Mouse (Mus musculus): ENCODE data around the gene S1pr3. TPM values are rescaled to one million over a fixed set of nuclear protein-coding genes. Genes with fewer than 3 reads are reported as not detected.

Gene S1pr3
- polyA plus RNA-seq, 1 experiment = 3.9 TPM

DNA sequence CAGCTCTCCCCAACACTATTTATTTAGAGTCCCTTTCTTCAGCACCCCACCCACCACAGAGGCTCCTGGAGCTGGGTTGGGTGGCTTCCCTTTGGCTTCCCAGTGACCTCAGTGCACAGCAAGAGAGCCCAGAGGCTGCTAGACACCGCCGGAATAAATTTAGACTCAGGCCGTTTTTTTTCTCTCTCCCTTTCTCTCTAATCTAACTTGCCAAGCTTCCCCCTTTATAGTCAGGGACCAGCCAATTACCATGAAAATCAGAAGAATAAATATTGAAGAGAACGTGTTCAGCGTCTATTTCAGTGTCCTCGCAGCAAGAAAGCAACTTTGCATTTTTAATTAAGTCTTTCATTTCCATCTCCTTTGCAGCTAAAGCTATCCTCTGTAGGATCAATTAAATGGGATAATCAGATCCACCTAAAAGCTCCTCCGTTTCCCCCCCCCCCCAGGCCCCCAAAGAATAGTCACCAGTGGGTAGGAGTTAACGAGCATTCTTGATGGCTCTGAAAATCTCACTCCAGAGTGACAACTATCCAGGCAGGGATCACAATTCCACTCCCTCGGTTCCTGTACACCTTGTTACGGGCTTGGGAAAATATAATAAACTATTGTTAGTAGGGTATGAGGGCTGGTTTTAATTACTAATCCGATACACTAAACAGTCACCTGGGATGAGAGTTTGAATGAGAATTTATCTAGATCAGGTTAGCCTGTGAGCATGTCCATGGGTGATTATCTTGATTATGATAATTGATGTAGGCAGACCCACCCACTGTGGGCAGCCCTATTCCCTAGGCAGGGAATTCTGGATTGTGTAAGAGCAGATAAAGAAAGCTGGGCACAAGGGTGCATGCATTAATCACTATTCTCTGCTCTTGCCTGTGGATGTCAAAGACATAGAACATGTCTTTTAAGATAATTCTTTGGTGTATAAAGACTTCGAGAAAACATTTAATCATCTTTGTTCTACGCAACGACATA, 29.0 kb downstream of the S1pr3 start:
- no peak overlapping the region for H3K4me3 ChIP-seq (replicated peaks; ENCODE audit: control insufficient read depth, low read depth, low read length)
- 82% methylated on average over 14 of the region's 14 CpGs for WGBS
- no peak for TF ChIP-seq POLR2A (IDR thresholded peaks at IDR 0.05; ENCODE audit: borderline replicate concordance, control insufficient read depth, low read depth, low read length)
- TF ChIP-seq CTCF (IDR thresholded peaks at IDR 0.05; ENCODE audit: control insufficient read depth, insufficient read depth, low read length) = no peak
- no peaks in the 10 kb centered on the region for H3K4me1 ChIP-seq (ENCODE audit: control insufficient read depth, insufficient read depth, low read length)
- H3K27ac ChIP-seq (ENCODE audit: control insufficient read depth, insufficient read depth, low read depth, low read length, poor library complexity) = no peak overlapping the region

DNA sequence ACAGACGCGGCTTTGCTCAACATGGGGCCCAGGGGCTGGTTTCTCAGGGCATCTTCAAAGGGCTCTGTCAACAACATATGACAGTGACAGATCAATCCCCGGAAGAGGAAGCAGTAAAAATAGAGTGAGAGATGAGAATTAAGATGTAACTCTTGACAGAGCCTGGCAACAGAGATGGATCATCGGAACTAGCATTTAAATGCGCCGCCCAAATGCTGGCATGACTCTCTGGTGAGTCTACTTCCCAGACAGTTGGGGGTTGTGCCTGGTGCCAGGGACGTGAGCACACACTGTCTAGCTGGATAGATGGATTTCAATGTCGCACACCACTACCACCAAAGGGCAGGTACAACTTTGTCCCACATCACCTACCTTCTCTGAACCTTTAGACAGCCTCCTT, 34.5 kb downstream of the S1pr3 start:
- H3K27ac ChIP-seq (ENCODE audit: control insufficient read depth, insufficient read depth, low read depth, low read length, poor library complexity) = no peak overlapping the region
- H3K4me1 ChIP-seq (ENCODE audit: control insufficient read depth, insufficient read depth, low read length) = no peaks in the 10 kb centered on the region
- WGBS = 85% methylated on average over 8 of the region's 8 CpGs
- H3K4me3 ChIP-seq (replicated peaks; ENCODE audit: control insufficient read depth, low read depth, low read length) = no peak overlapping the region
- TF ChIP-seq POLR2A (IDR thresholded peaks at IDR 0.05; ENCODE audit: borderline replicate concordance, control insufficient read depth, low read depth, low read length) (no peak), CTCF (IDR thresholded peaks at IDR 0.05; ENCODE audit: control insufficient read depth, insufficient read depth, low read length) (no peak)

DNA sequence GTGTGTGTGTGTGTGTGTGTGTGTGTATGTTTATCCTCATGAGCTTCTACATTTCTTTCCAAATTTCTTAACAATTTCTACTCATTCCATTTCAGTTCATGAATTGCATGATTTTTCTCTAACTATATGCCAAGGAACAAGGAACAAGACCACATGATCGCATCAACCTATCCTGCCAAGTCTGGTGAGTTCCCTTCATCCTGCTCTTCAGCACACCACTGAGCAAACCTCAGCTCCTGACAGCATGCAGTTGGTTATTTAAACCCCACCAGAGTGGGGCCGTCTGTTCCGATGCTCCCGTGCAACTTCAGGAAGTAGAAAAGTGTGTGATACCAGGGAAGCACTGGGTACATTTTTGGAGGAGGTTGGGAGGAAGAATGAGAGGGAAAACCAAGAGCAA, 38.1 kb downstream of the S1pr3 start:
- Histone ChIP-seq H3K4me1 (ENCODE audit: control insufficient read depth, insufficient read depth, low read length) (no peaks in the 10 kb centered on the region), H3K4me3 (replicated peaks; ENCODE audit: control insufficient read depth, low read depth, low read length) (no peak overlapping the region), H3K27ac (ENCODE audit: control insufficient read depth, insufficient read depth, low read depth, low read length, poor library complexity) (no peak overlapping the region)
- WGBS = 68% methylated on average over 4 of the region's 4 CpGs
- no peak for TF ChIP-seq CTCF (IDR thresholded peaks at IDR 0.05; ENCODE audit: control insufficient read depth, insufficient read depth, low read length)
- TF ChIP-seq POLR2A (IDR thresholded peaks at IDR 0.05; ENCODE audit: borderline replicate concordance, control insufficient read depth, low read depth, low read length) = no peak

DNA sequence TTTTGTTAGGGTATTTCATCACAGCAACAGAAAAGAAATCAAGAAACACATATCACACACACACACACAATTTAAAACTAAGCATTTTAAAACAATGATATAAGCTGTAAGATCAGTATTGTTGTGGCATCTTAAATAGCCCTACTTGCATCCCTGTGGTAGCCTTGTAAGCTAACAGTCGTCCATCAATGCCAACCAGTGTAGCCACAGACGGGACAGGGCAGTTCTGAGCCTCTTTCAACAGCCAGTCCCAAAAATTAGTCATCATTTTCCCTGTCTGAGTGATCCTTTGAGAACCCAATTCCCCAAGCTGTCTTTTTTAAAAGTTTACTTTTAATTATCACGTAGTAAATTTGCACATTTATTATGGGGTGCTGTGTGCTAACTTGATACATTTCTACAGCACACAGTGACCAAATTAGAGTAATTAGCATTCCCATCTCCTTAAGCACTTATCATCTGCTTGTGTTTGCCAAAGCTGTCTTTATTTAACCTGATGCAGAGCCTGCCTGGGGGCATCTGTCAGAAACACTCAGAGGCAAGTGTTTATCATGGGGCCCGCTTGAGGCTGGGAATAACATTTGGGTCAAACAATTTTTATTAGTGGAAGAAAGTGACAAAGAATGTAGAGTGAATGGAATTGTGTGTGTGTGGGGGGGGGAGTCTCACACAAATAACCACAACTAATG, 47.9 kb downstream of the S1pr3 start:
- WGBS = 44% methylated on average over 4 of the region's 4 CpGs
- H3K4me1 ChIP-seq (ENCODE audit: control insufficient read depth, insufficient read depth, low read length) = no peaks in the 10 kb centered on the region
- TF ChIP-seq POLR2A (IDR thresholded peaks at IDR 0.05; ENCODE audit: borderline replicate concordance, control insufficient read depth, low read depth, low read length) = no peak
- TF ChIP-seq CTCF (IDR thresholded peaks at IDR 0.05; ENCODE audit: control insufficient read depth, insufficient read depth, low read length) = no peak

DNA sequence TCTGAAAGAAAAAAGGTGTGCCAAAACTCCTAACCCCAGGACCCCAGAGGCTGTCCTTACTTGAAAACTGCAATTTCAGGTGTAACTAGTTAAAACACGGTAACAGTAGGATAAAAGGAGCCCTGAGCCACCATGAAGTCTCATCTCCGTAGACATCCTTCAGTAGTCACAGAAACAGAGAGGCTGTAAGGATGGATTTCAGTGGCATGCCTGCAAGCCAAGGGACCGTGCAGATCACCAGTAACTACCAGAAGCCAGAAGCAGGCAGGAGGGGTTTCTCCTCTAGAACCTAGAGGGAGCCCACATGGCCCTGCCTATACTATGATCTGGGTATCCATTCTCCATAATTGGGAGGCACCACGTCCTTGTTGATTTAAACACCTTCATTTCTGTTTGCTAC, 55.9 kb downstream of the S1pr3 start:
- 73% methylated on average over 4 of the region's 4 CpGs for WGBS
- TF ChIP-seq CTCF (IDR thresholded peaks at IDR 0.05; ENCODE audit: control insufficient read depth, insufficient read depth, low read length) = no peak
- no peak for TF ChIP-seq POLR2A (IDR thresholded peaks at IDR 0.05; ENCODE audit: borderline replicate concordance, control insufficient read depth, low read depth, low read length)
- Histone ChIP-seq H3K4me1 (ENCODE audit: control insufficient read depth, insufficient read depth, low read length) (no peaks in the 10 kb centered on the region), H3K27ac (ENCODE audit: control insufficient read depth, insufficient read depth, low read depth, low read length, poor library complexity) (no peak overlapping the region), H3K4me3 (replicated peaks; ENCODE audit: control insufficient read depth, low read depth, low read length) (no peak overlapping the region)

More for the DNA sequence above, 47.9 kb downstream of the S1pr3 start:
- Histone ChIP-seq H3K27ac (ENCODE audit: control insufficient read depth, insufficient read depth, low read depth, low read length, poor library complexity) (no peak overlapping the region), H3K4me3 (replicated peaks; ENCODE audit: control insufficient read depth, low read depth, low read length) (no peak overlapping the region)

DNA sequence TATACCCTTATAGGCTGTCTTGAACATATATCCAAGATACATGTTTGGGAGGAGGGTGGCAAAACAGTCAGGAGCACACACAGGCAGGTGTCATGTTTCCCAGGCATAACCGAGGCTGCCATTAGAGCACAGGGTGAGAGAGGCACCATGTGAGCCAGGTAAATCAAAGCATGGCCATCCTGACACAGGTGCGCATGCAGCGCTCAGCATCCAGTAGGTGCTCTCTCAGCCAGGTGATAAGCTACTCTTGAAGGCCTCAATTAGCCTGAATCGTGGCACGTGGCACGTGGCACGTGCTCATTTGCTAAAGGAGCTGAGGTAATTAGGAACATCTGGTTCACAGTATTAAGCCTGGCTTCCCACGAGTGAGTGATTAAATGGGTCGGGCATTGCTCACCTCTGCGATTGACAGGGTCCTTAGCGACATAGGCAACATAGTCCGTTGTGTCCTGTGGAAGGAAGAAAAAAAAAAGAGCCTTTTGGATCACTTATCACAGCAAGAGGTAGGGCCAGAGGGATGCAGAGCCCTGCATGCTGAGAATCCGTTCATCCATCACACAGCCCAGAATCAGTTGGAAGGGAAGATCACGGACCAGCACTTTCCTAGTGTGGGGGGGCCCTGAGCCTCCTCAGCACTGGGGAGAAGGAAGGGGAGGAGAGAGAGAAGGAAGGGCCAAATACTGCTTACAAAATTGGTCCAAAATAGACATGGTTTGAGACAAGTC, 57.8 kb downstream of the S1pr3 start:
- Histone ChIP-seq H3K27ac (ENCODE audit: control insufficient read depth, insufficient read depth, low read depth, low read length, poor library complexity) (no peak overlapping the region), H3K4me1 (ENCODE audit: control insufficient read depth, insufficient read depth, low read length) (no peaks in the 10 kb centered on the region), H3K4me3 (replicated peaks; ENCODE audit: control insufficient read depth, low read depth, low read length) (no peak overlapping the region)
- TF ChIP-seq CTCF (IDR thresholded peaks at IDR 0.05; ENCODE audit: control insufficient read depth, insufficient read depth, low read length) (no peak), POLR2A (IDR thresholded peaks at IDR 0.05; ENCODE audit: borderline replicate concordance, control insufficient read depth, low read depth, low read length) (no peak)
- WGBS = 84% methylated on average over 14 of the region's 14 CpGs

DNA sequence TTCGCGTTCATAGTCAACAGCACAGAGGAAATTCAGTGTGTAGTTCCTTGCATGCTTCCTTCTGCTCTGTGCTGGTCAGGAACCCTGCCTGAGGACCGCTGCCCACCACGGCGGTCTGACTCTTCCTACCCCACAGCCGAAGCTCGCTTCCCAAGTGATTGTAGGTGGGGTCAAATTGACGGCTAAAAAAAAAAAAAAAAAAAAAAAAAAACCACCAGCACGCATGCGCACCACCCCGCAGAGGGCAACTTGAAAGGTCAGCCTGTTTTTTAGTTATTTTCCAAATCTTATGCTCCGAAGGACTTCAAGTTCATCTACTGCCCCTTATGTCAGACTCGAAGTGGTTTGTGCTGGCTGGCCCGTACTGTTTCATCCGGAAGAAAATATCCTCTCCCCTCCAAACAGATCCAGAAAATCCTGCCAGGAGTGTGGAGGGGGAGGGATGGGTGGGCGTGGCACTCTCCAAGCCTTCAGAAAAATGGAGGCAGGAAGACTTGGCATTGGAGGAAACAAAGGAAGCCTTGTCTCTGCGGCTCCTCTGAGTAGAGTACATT, 60.3 kb downstream of the S1pr3 start:
- 70% methylated on average over 17 of the region's 17 CpGs for WGBS
- H3K4me3 ChIP-seq (replicated peaks; ENCODE audit: control insufficient read depth, low read depth, low read length) = no peak overlapping the region
- TF ChIP-seq CTCF (IDR thresholded peaks at IDR 0.05; ENCODE audit: control insufficient read depth, insufficient read depth, low read length) (no peak), POLR2A (IDR thresholded peaks at IDR 0.05; ENCODE audit: borderline replicate concordance, control insufficient read depth, low read depth, low read length) (no peak)
- H3K4me1 ChIP-seq (ENCODE audit: control insufficient read depth, insufficient read depth, low read length) = no peaks in the 10 kb centered on the region
- no peak overlapping the region for H3K27ac ChIP-seq (ENCODE audit: control insufficient read depth, insufficient read depth, low read depth, low read length, poor library complexity)

Other genes with a start within 250 kb of the S1pr3 start
- gene Nxnl2, start 237.6 kb upstream of the S1pr3 start, polyA plus RNA-seq (2011; ENCODE audit: insufficient read depth, insufficient read length, low replicate concordance, missing spikeins) = not detected in 2 replicates
- not detected in 2 replicates for gene Shc3, start 160.8 kb downstream of the S1pr3 start, polyA plus RNA-seq (2011; ENCODE audit: insufficient read depth, insufficient read length, low replicate concordance, missing spikeins)
- 258 and 286 TPM in 2 replicates for gene Cks2, start 236.6 kb downstream of the S1pr3 start, polyA plus RNA-seq (2011; ENCODE audit: insufficient read depth, insufficient read length, low replicate concordance, missing spikeins)
- gene Secisbp2, start 243.1 kb downstream of the S1pr3 start, polyA plus RNA-seq (2011; ENCODE audit: insufficient read depth, insufficient read length, low replicate concordance, missing spikeins) = 21.3 and 27.2 TPM in 2 replicates